Mouse (Mus musculus) heart, adult 2 months (tissue): Measurements from ENCODE around the gene Rsrc1. TPM values are rescaled to one million over a fixed set of nuclear protein-coding genes. Genes with fewer than 3 reads are reported as not detected.
A peak's percentile ranks its signal among the peaks of the same experiment; 100 is the strongest.

ENCODE experiments used
- DNase-seq, 2 experiments: peaks; one replicate each; pipeline ENCODE4 v3.0.0; 2021
- H3K27ac ChIP-seq: fragments of 200-600 bp; 2 replicates; pipeline ENCODE4 v1.8.1; 2022
- H3K27me3 ChIP-seq: fragments of 200-500 bp; 2 replicates; pipeline ENCODE4 v1.6.1; 2012; ENCODE audit warnings: mild to moderate bottlenecking, low read length, inconsistent platforms, mixed read lengths; ENCODE audit not compliant: control insufficient read depth, insufficient read depth
- H3K36me3 ChIP-seq: fragments of 200-500 bp; 2 replicates; pipeline ENCODE4 v1.6.1; 2012; ENCODE audit warnings: low read length, inconsistent platforms; ENCODE audit not compliant: control insufficient read depth, insufficient read depth
- H3K4me1 ChIP-seq: fragments of 200-500 bp; 2 replicates; pipeline ENCODE4 v1.6.1; 2011; ENCODE audit warnings: low read length; ENCODE audit not compliant: control insufficient read depth, insufficient read depth
- H3K4me3 ChIP-seq: fragments of 200-600 bp; 2 replicates; pipeline ENCODE4 v1.8.1; 2022
- H3K79me2 ChIP-seq: fragments of 200-500 bp; replicated peaks from 2 replicates; pipeline ENCODE4 v1.6.1; 2012; ENCODE audit warnings: mild to moderate bottlenecking, inconsistent platforms, low read length, moderate library complexity, mixed read lengths; ENCODE audit not compliant: control insufficient read depth, insufficient read depth
- H3K9ac ChIP-seq: fragments of 200-500 bp; 2 replicates; pipeline ENCODE4 v1.6.1; 2012; ENCODE audit warnings: low read depth, mild to moderate bottlenecking, control low read depth, inconsistent platforms, low read length, mixed read lengths
- CTCF ChIP-seq: fragments of 200-600 bp; IDR thresholded peaks from 2 replicates; pipeline ENCODE4 v1.8.1; 2022; ENCODE audit warnings: antibody characterized with exemption, mild to moderate bottlenecking, moderate library complexity
- EP300 ChIP-seq: fragments of 200-500 bp; IDR thresholded peaks from 2 replicates; pipeline ENCODE4 v1.6.1; 2011; ENCODE audit warnings: low read depth, low read length, control low read depth; ENCODE audit not compliant: insufficient read depth
- POLR2A ChIP-seq: fragments of 200-500 bp; IDR thresholded peaks from 2 replicates; pipeline ENCODE4 v1.6.1; 2011; ENCODE audit warnings: mild to moderate bottlenecking, low read depth, low read length, control low read depth; ENCODE audit not compliant: insufficient read depth
- WGBS: fragments of 180-500 bp; shearing (Covaris S2); methylation state at CpG from one replicate; pipeline ENCODE4 v1.1.7; 2018; 5-methylcytosine and 5-hydroxymethylcytosine counted together
- intact Hi-C: fragments of 180-260 bp; cut with DNase I; formaldehyde crosslinking; loops from one replicate; pipeline ENCODE4 v1.15.1; 2025
- polyA plus RNA-seq: library from polyadenylated mRNA; depleted of rRNA; stranded (reverse); fragments of >200 nt; gene quantifications from 2 replicates; pipeline ENCODE4 v1.2.3, GENCODE M21; 2012
- total RNA-seq, 2 experiments: library from RNA; stranded (reverse); gene quantifications; 2 replicates each; pipeline ENCODE4 v1.2.3; 2021

Rsrc1 gene
- total and polyA plus RNA-seq, 3 experiments: 2.4 to 11.0 (median 10.6) TPM

- DNase-seq: no peak
- TF ChIP-seq CTCF (peak; percentile 87), EP300 (no peak)
- intact Hi-C loops: loop anchor here (2.0 to 5.0 kb wide), 3 partner anchors 40 to 217 kb away; partner anchors contain the start of gene Gfm1
These were observed 371.1 kb downstream of the Rsrc1 start for GRCm38 (mm10) chr3:67352128-67352762.

GRCm38 (mm10) chr3:67352763-67353149 is 371.6 kb downstream of the Rsrc1 start:
- WGBS: 70% methylated on average over 3 of the region's 3 CpGs

More at GRCm38 (mm10) chr3:67352128-67352762, 371.1 kb downstream of the Rsrc1 start:
- Histone ChIP-seq H3K36me3 (no peaks in the 10 kb centered on the region), H3K27ac (no peak overlapping the region), H3K79me2 (no peaks in the 10 kb centered on the region), H3K9ac (no peak overlapping the region), H3K27me3 (no peaks in the 10 kb centered on the region), H3K4me3 (no peak overlapping the region), H3K4me1 (no peaks in the 10 kb centered on the region)
- 39% methylated on average over 5 of the region's 5 CpGs for WGBS

GRCm38 (mm10) chr3:67358376-67358775 is 377.2 kb downstream of the Rsrc1 start:
- no peak overlapping the region for H3K27ac ChIP-seq
- no peak for TF ChIP-seq CTCF
- no peak for TF ChIP-seq POLR2A
- no peak for TF ChIP-seq EP300
- 67% methylated on average over 7 of the region's 7 CpGs for WGBS
- no peaks in the 10 kb centered on the region for H3K27me3 ChIP-seq
- no peak for DNase-seq
- intact Hi-C loops: no loop called here
- H3K9ac ChIP-seq: no peak overlapping the region
- H3K79me2 ChIP-seq: no peaks in the 10 kb centered on the region
- no peaks in the 10 kb centered on the region; the same call in 1 of the 2 replicates for H3K4me1 ChIP-seq
- H3K4me3 ChIP-seq: no peak overlapping the region
- H3K36me3 ChIP-seq: peaks cover 3% of the 10 kb centered on the region; the same call in 1 of the 2 replicates

More at GRCm38 (mm10) chr3:67352763-67353149, 371.6 kb downstream of the Rsrc1 start:
- Histone ChIP-seq H3K9ac (no peak overlapping the region), H3K4me1 (no peaks in the 10 kb centered on the region), H3K36me3 (no peaks in the 10 kb centered on the region), H3K79me2 (no peaks in the 10 kb centered on the region), H3K4me3 (no peak overlapping the region), H3K27ac (no peak overlapping the region), H3K27me3 (no peaks in the 10 kb centered on the region)
- intact Hi-C loops: loop anchor here (2.0 to 5.0 kb wide), 3 partner anchors 40 to 216 kb away; partner anchors contain the start of gene Gfm1
- TF ChIP-seq CTCF: no peak
- no peak for TF ChIP-seq EP300
- TF ChIP-seq POLR2A: no peak
- DNase-seq: no peak

- WGBS: 76% methylated on average over 4 of the region's 4 CpGs
- TF ChIP-seq CTCF: no peak
- no peak for TF ChIP-seq EP300
- TF ChIP-seq POLR2A: no peak
- no peak overlapping the region for H3K9ac ChIP-seq
- intact Hi-C loops: no loop called here
- H3K27ac ChIP-seq: no peak overlapping the region
- peaks cover 8% of the 10 kb centered on the region for H3K36me3 ChIP-seq
- no peaks in the 10 kb centered on the region for H3K79me2 ChIP-seq
- DNase-seq: no peak
- no peak overlapping the region for H3K4me3 ChIP-seq
- H3K4me1 ChIP-seq: peaks cover 6% of the 10 kb centered on the region; the same call in 1 of the 2 replicates
- H3K27me3 ChIP-seq: no peaks in the 10 kb centered on the region
These were observed 385.1 kb downstream of the Rsrc1 start for GRCm38 (mm10) chr3:67366087-67366892.

DNA sequence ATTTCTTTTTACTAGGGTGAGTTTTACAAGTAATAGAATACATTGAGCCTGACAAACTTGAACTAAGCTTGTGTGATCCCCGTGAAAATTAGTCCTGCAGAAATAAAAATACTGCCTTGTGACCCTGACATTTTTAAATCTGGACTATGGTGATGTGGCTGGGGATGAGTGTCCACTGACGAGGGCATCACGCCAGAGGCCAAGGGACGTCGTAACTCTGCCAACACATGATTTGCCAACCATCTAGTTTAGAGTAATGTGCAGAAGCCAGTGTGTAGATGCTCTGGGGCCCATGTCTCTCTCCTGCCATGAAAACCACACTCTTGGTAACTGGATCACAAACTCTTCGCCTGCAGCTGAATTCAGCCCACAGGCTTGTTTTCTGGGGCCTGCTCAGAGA is 386.3 kb downstream of the Rsrc1 start:
- peak; percentile 56 to 59 for DNase-seq
- Histone ChIP-seq H3K27me3 (no peaks in the 10 kb centered on the region), H3K27ac (peak overlapping the region; percentile 45), H3K36me3 (peaks cover 5% of the 10 kb centered on the region), H3K4me1 (peaks cover 6% of the 10 kb centered on the region), H3K9ac (no peak overlapping the region), H3K4me3 (no peak overlapping the region), H3K79me2 (no peaks in the 10 kb centered on the region)
- intact Hi-C loops: no loop called here
- TF ChIP-seq CTCF (no peak), POLR2A (no peak), EP300 (peak; percentile 76; the same call in 1 of the 2 replicates)
- 64% methylated on average over 6 of the region's 6 CpGs for WGBS
